Mouse (Mus musculus) heart, embryonic 11.5 days (tissue): Measurements from ENCODE around the gene Arxes2. TPM values are rescaled to one million over a fixed set of nuclear protein-coding genes. Genes with fewer than 3 reads are reported as not detected.
"Not testable (repeated sequence)": the region's sequence is repeated elsewhere in the genome, so short reads cannot be mapped to it uniquely, and the experiment has no call there.

Experiments
- ATAC-seq: fragments of 200-750 bp; cut with Nextera tagmentation; replicated peaks from 2 replicates; pipeline ENCODE4 v1.8.0; 2017; ENCODE audit warnings: moderate library complexity; ENCODE audit not compliant: insufficient number of reproducible peaks, low FRiP score, low TSS enrichment
- H3K27ac ChIP-seq: fragments of 300-500 bp; sonication (generic); 2 replicates; pipeline ENCODE4 v1.5.1; 2014; ENCODE audit warnings: mild to moderate bottlenecking, low read depth, low read length
- H3K27me3 ChIP-seq: fragments of 300-500 bp; sonication (generic); 2 replicates; pipeline ENCODE4 v1.6.1; 2014; ENCODE audit warnings: mild to moderate bottlenecking, low read length, mixed read lengths; ENCODE audit not compliant: control insufficient read depth, insufficient read depth
- H3K36me3 ChIP-seq: fragments of 300-500 bp; sonication (generic); 2 replicates; pipeline ENCODE4 v1.6.1; 2014; ENCODE audit warnings: mild to moderate bottlenecking, low read length, moderate library complexity, mixed read lengths; ENCODE audit not compliant: control insufficient read depth, insufficient read depth
- H3K4me1 ChIP-seq: fragments of 300-500 bp; sonication (generic); 2 replicates; pipeline ENCODE4 v1.6.1; 2014; ENCODE audit warnings: low read length; ENCODE audit not compliant: control insufficient read depth, insufficient read depth
- H3K4me2 ChIP-seq: fragments of 300-500 bp; sonication (generic); 2 replicates; pipeline ENCODE4 v1.6.1; 2014; ENCODE audit warnings: mild to moderate bottlenecking, moderate library complexity
- H3K4me3 ChIP-seq: fragments of 300-500 bp; sonication (generic); 2 replicates; pipeline ENCODE4 v1.5.1; 2014; ENCODE audit warnings: low read depth, low read length
- H3K9ac ChIP-seq: fragments of 300-500 bp; sonication (generic); 2 replicates; pipeline ENCODE4 v1.6.1; 2014; ENCODE audit warnings: mild to moderate bottlenecking, low read depth, low read length, moderate library complexity
- H3K9me3 ChIP-seq: fragments of 300-500 bp; sonication (generic); replicated peaks from 2 replicates; pipeline ENCODE4 v1.6.1; 2016; ENCODE audit warnings: low read length; ENCODE audit not compliant: control insufficient read depth
- WGBS: fragments of 180-500 bp; shearing (Covaris S2); extraction: QIAGEN DNeasy Blood & Tissue Kit; methylation state at CpG from one replicate; pipeline ENCODE4 v1.1.7; 2014; ENCODE audit not compliant: insufficient replicate concordance; 5-methylcytosine and 5-hydroxymethylcytosine counted together
- polyA plus RNA-seq: library from polyadenylated mRNA; unstranded; fragments of >200 nt; fragmentation: Nextera tagmentation; extraction: Ambion mirVana; gene quantifications from 2 replicates; pipeline ENCODE4 v1.2.1, GENCODE M21; 2014

The Arxes2 gene
- polyA plus RNA-seq, 1 experiment from 2014 or later: 91.8 TPM

GRCm38 (mm10) chrX:136007199-136007843 is 13.7 kb downstream of the Arxes2 start:
- no peaks in the 10 kb centered on the region for H3K27me3 ChIP-seq
- no peak overlapping the region for H3K27ac ChIP-seq
- no peak overlapping the region for H3K4me3 ChIP-seq
- no peak for ATAC-seq
- WGBS: 40% methylated on average over 5 of the region's 5 CpGs
- H3K9ac ChIP-seq: no peak overlapping the region
- H3K4me2 ChIP-seq: no peak overlapping the region
- H3K36me3 ChIP-seq: no peaks in the 10 kb centered on the region
- no peaks in the 10 kb centered on the region for H3K4me1 ChIP-seq
- no peaks in the 10 kb centered on the region for H3K9me3 ChIP-seq

GRCm38 (mm10) chrX:136014392-136014791 is 20.8 kb downstream of the Arxes2 start:
- 24% methylated on average over 2 of the region's 2 CpGs for WGBS
- H3K4me3 ChIP-seq: no peak overlapping the region
- no peaks in the 10 kb centered on the region for H3K27me3 ChIP-seq
- H3K4me1 ChIP-seq: no peaks in the 10 kb centered on the region
- ATAC-seq: no peak
- no peaks in the 10 kb centered on the region for H3K36me3 ChIP-seq
- H3K27ac ChIP-seq: no peak overlapping the region
- no peak overlapping the region for H3K4me2 ChIP-seq
- H3K9me3 ChIP-seq: no peaks in the 10 kb centered on the region
- H3K9ac ChIP-seq: no peak overlapping the region

- no peak overlapping the region for H3K9ac ChIP-seq
- ATAC-seq: no peak
- WGBS: 67% methylated on average over 1 of the region's 1 CpGs
Observed at GRCm38 (mm10) chrX:136030331-136030730, 36.7 kb downstream of the Arxes2 start.

GRCm38 (mm10) chrX:136032799-136033763 is 39.5 kb downstream of the Arxes2 start, which contains the start of gene Arxes1:
Arxes1 (plus strand) TSS chrX:136033367.
- ATAC-seq: peak; percentile 80
- H3K27me3 ChIP-seq, H3K27ac ChIP-seq, H3K9me3 ChIP-seq, H3K36me3 ChIP-seq, H3K4me1 ChIP-seq, H3K9ac ChIP-seq: not testable (repeated sequence)
- WGBS: 11% methylated on average over 7 of the region's 49 CpGs
- H3K4me2 ChIP-seq: peak within 1 kb of the TSS; percentile 50
- H3K4me3 ChIP-seq: peak within 1 kb of the TSS; percentile 23; the same call in 1 of the 2 replicates

More at GRCm38 (mm10) chrX:136030331-136030730, 36.7 kb downstream of the Arxes2 start:
- H3K4me1 ChIP-seq: no peaks in the 10 kb centered on the region
- H3K27me3 ChIP-seq: no peaks in the 10 kb centered on the region
- no peak overlapping the region for H3K4me2 ChIP-seq
- no peak overlapping the region for H3K27ac ChIP-seq
- H3K36me3 ChIP-seq: no peaks in the 10 kb centered on the region
- H3K4me3 ChIP-seq: no peak overlapping the region
- no peaks in the 10 kb centered on the region for H3K9me3 ChIP-seq

- Histone ChIP-seq H3K4me1 (no peaks in the 10 kb centered on the region), H3K27me3 (no peaks in the 10 kb centered on the region), H3K4me2 (no peak overlapping the region), H3K9ac (no peak overlapping the region), H3K27ac (no peak overlapping the region), H3K4me3 (no peak overlapping the region), H3K36me3 (no peaks in the 10 kb centered on the region), H3K9me3 (no peaks in the 10 kb centered on the region)
- WGBS: 76% methylated on average over 1 of the region's 1 CpGs
- no peak for ATAC-seq
Observed at GRCm38 (mm10) chrX:136043726-136044125, 50.1 kb downstream of the Arxes2 start.

Other genes starting within 250 kb of the Arxes2 start
- 60.0 and 68.4 TPM in 2 replicates for gene Bhlhb9, start 196.2 kb upstream of the Arxes2 start, polyA plus RNA-seq
- 14.3 and 20.1 TPM in 2 replicates for gene Gprasp2, start 154.8 kb upstream of the Arxes2 start, polyA plus RNA-seq
- 35.3 and 40.6 TPM in 2 replicates for gene Arxes1, start 39.5 kb downstream of the Arxes2 start, polyA plus RNA-seq
- 58.7 and 66.7 TPM in 2 replicates for gene Bex2, start 74.4 kb downstream of the Arxes2 start, polyA plus RNA-seq
- gene Nxf3, start 91.4 kb downstream of the Arxes2 start, polyA plus RNA-seq: 0.53 and 0.56 TPM in 2 replicates
- 221 and 236 TPM in 2 replicates for gene Bex4, start 145.2 kb downstream of the Arxes2 start, polyA plus RNA-seq
- 281 and 290 TPM in 2 replicates for gene Tceal8, start 178.5 kb downstream of the Arxes2 start, polyA plus RNA-seq
- gene Tceal5, start 210.1 kb downstream of the Arxes2 start, polyA plus RNA-seq: 4.0 and 5.9 TPM in 2 replicates
- gene Tceal7, start 221.0 kb downstream of the Arxes2 start, polyA plus RNA-seq: 6.6 and 7.3 TPM in 2 replicates
- gene Bex1, start 221.7 kb downstream of the Arxes2 start, polyA plus RNA-seq: 197 and 204 TPM in 2 replicates